Comparison of ENCODE assay signal across 8 mouse cellular contexts in genomic region chr4:148249341-148249740, GRCm38 (mm10). TPM values are rescaled to one million over a fixed set of nuclear protein-coding genes. Genes with fewer than 3 reads are reported as not detected.
DNase-seq lines count a peak whose midpoint lies in the region; ATAC-seq and TF ChIP-seq lines count a peak whose summit lies in the region.

No protein-coding gene starts in this region.

- no peak overlapping the region for H3K27ac ChIP-seq in cerebellum, adult 2 months (ENCODE audit: insufficient read depth, low read length)
- no peak overlapping the region for H3K27ac ChIP-seq in liver, embryonic 11.5 days (ENCODE audit: low read depth, low read length)
- H3K27ac ChIP-seq in liver, adult 2 months (replicated peaks; ENCODE audit: insufficient read depth, low read depth, low read length), result no peak overlapping the region

- peaks cover 2% of the 10 kb centered on the region; the same call in 1 of the 2 replicates for H3K4me1 ChIP-seq in cerebellum, adult 2 months (ENCODE audit: control insufficient read depth, insufficient read depth, low read length)
- H3K4me1 ChIP-seq in liver, embryonic 11.5 days (replicated peaks; ENCODE audit: control insufficient read depth, insufficient read depth, low read length), result no peaks in the 10 kb centered on the region
- no peaks in the 10 kb centered on the region for H3K4me1 ChIP-seq in liver, adult 2 months (ENCODE audit: control insufficient read depth, insufficient read depth, low read length)

- DNase-seq in cerebellum, adult 2 months, result no peak
- no peak for DNase-seq in cerebellum, adult 11 months
- DNase-seq in liver (peak; percentile 76), WW6 (ENCODE audit: low read depth, low spot score) (peak; percentile 56)
- no peak for DNase-seq in liver, embryonic 11.5 days (ENCODE audit: low spot score)
- peak; percentile 26 for DNase-seq in liver, adult 2 months (ENCODE audit: extremely low read depth, low read depth, low spot score)
- DNase-seq in heart, adult 11 months, result no peak
- DNase-seq in layer of hippocampus, adult 8-10 months (ENCODE audit: low spot score in 2 of 2), result no peak

- H3K4me2 ChIP-seq in liver, embryonic 11.5 days, result no peak overlapping the region

- no peaks in the 10 kb centered on the region for H3K36me3 ChIP-seq in liver, embryonic 11.5 days (ENCODE audit: control insufficient read depth, insufficient read depth, low read length)
- H3K36me3 ChIP-seq in liver, adult 2 months (ENCODE audit: control insufficient read depth, insufficient read depth, low read length), result no peaks in the 10 kb centered on the region

- no peaks in the 10 kb centered on the region for H3K9me3 ChIP-seq in liver, embryonic 11.5 days (ENCODE audit: control insufficient read depth, low read length)

- H3K79me2 ChIP-seq in liver, adult 2 months (ENCODE audit: control insufficient read depth, insufficient read depth, low read length), result no peaks in the 10 kb centered on the region

- no peaks in the 10 kb centered on the region for H3K27me3 ChIP-seq in cerebellum, adult 2 months (ENCODE audit: control insufficient read depth, insufficient read depth, low read length)
- H3K27me3 ChIP-seq in liver, embryonic 11.5 days (replicated peaks; ENCODE audit: control insufficient read depth, insufficient read depth, low read length), result no peaks in the 10 kb centered on the region
- no peaks in the 10 kb centered on the region; the same call in 1 of the 2 replicates for H3K27me3 ChIP-seq in liver, adult 2 months (ENCODE audit: control insufficient read depth, insufficient read depth, low read length)

- H3K9ac ChIP-seq in liver, embryonic 11.5 days (ENCODE audit: low read depth, low read length), result no peak overlapping the region
- H3K9ac ChIP-seq in liver, adult 2 months (ENCODE audit: low read depth, low read length), result no peak overlapping the region

- no peak for ATAC-seq in liver, embryonic 11.5 days (replicated peaks; ENCODE audit: low FRiP score)

- 62% methylated on average over 10 of the region's 10 CpGs for WGBS in cerebellum, adult 2 months
- WGBS in liver, embryonic 11.5 days, result 33% methylated on average over 10 of the region's 10 CpGs
- 38% methylated on average over 10 of the region's 10 CpGs for WGBS in liver, adult 2 months

- peak; percentile 31; the same call in 1 of the 2 replicates for TF ChIP-seq CTCF in cerebellum, adult 2 months (IDR thresholded peaks at IDR 0.05; ENCODE audit: borderline replicate concordance, insufficient read depth, low read depth, low read length)
- peak; percentile 60 for TF ChIP-seq CTCF in liver, adult 2 months (IDR thresholded peaks at IDR 0.05; ENCODE audit: low read depth, low read length)

- no peak overlapping the region for H3K4me3 ChIP-seq in cerebellum, adult 2 months (replicated peaks; ENCODE audit: insufficient read depth, low read depth, low read length)
- no peak overlapping the region for H3K4me3 ChIP-seq in liver, embryonic 11.5 days (ENCODE audit: low read depth, low read length)
- no peak overlapping the region for H3K4me3 ChIP-seq in liver, adult 2 months (ENCODE audit: insufficient read depth, low read depth, low read length)

- no peak for TF ChIP-seq POLR2A in cerebellum, adult 2 months (IDR thresholded peaks at IDR 0.05; ENCODE audit: borderline replicate concordance, insufficient read depth, low read length)
- TF ChIP-seq POLR2A in liver, adult 2 months (IDR thresholded peaks at IDR 0.05; ENCODE audit: extremely low read depth, insufficient read depth, low read length), result no peak

RNA-seq across cellular contexts. Expression of gene Disp3, which starts 38.4 kb away (rescaled TPM):
- polyA plus RNA-seq in cerebellum, adult 2 months (2012; rRNA removed), result 13.6 and 15.3 TPM in 2 replicates
- 0.04 TPM in 1 of 2 replicates, not detected in the other for polyA plus RNA-seq in liver, embryonic 11.5 days (2014; fragmentation: Nextera tagmentation; extraction: Ambion mirVana)
- not detected in 2 replicates for total RNA-seq in liver, adult 2 months (2014; rRNA removed)
- polyA plus RNA-seq in liver, adult 2 months (2012; rRNA removed), result not detected in 2 replicates
- 10 to 100 TPM; 27.2 to 39.2 (median 31.9) TPM for total RNA-seq in layer of hippocampus, adult 8-10 months (2022)

Comparison
In these comparisons a context has a peak if more than half of its experiments do, and no peak if none do; other contexts are left out.
1. DNase-seq: peak in liver (single experiment), WW6 (single experiment) and liver, adult 2 months (single experiment); none in cerebellum, adult 2 months (0 of 2), cerebellum, adult 11 months (single experiment), liver, embryonic 11.5 days (single experiment), heart, adult 11 months (single experiment) and layer of hippocampus, adult 8-10 months (0 of 2).
2. RNA of gene Disp3, which starts 38.4 kb away (polyA plus RNA-seq): 13.6 to 15.3 TPM in cerebellum, adult 2 months; 0.04 TPM in liver, embryonic 11.5 days and not detected in liver, adult 2 months; every median in the first group is over 10 times any median in the second.